Mouse (Mus musculus): ENCODE measurements around the gene Myo1b.

Myo1b gene

GRCm38 (mm10) chr1:51915576-51916156 is at the start of gene Myo1b:
Myo1b (minus strand) TSS chr1:51916071.
- no peak for DNase-seq (ENCODE audit: low read depth, low spot score)

GRCm38 (mm10) chr1:51964647-51965046 is 48.8 kb upstream of the Myo1b start:
- DNase-seq (ENCODE audit: low read depth, low spot score) = no peak

GRCm38 (mm10) chr1:51947116-51947515 is 31.2 kb upstream of the Myo1b start:
- no peak for DNase-seq (ENCODE audit: low read depth, low spot score)

DNA sequence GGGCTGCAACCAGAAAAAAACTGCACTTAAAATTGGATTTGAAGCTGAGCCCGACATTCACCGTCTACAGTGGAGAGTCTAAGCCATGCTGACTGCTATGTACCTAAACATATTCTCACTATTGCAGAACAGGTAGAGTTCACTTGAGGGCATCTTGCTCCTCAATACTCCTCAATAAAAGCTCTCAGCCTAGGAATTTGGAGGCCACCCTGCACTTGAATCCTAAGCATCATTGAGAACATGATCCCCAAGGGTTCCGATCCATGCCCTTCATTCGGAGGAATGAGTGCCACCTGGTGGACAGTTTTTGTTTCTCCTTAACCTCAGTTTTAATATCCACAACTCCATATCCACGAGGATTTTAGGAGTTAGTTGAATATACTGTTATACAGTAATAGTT is 28.9 kb upstream of the Myo1b start:
- DNase-seq (ENCODE audit: low read depth, low spot score) = peak; percentile 30

DNA sequence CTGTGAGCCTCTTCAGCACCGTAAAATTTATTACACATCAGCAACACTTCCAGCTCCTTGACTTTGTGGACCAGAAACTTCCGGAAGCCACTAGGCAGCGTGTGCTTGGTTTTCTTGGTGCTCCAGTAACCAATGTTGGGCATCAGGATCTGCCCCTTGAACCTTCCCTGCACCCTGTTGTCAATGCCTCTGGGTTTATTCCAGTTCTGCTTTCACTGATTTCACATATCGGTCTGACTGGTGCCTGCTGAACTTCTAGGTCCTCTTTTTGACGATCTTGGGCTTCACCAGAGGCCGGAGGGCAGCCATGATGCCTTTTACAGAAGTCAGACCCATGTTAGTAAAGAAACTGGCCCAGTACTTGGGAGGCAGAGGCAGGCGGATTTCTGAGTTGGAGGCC is 22.5 kb upstream of the Myo1b start:
- no peak for DNase-seq (ENCODE audit: low read depth, low spot score)

DNA sequence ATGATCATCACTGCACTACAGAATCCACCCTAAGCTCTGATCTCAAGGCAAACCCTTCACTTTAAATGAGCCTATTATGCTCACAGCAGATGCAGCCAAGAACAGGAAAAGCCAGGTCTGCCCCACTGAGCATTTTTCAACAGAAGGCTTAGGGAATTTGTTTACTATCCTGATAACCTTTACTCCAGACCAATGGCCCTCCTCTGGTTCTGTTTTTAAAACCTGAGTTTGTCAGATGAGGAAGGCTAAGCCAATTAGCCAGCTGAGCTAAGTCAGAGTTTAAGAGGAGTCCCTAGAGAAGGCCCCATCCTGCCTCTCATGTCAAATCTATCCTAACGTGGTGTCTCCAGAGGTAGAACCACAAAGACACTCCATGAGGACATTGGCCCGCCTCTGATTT is 19.1 kb upstream of the Myo1b start:
- no peak for DNase-seq (ENCODE audit: low read depth, low spot score)

DNA sequence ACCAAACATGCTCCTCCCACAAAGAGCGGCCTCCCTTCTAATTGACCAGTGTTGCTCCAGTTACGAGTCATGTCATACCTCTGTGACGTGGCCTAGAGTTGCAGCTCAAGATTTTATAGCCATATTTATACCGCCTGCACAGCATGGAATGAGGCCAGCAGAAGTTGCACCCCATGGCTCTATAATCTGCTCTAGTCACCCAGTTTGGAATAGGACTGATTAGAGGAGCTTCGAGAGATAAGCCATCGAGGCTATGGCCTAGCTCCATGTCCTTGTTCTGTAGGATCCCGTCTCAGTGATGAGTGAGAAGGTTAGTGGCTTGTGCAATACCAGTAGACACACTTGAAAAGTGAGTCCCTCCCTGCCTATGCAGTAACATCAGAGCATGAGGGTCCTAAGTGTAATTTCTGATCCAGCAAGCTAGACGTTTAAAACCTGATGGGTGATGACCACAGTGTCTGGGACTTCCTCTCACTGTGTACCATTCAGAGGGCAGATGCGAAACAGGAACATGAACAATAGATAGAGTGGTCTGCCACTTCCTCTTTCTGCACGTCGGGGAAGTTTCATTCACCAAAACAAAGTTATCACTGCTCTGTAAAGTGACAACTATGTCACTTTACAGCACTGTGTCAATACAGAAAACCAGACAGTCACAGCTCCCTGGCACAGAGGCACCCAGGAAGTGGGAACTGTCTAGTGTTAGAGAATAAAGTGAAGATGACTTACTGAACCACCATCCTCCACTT is 18.5 kb upstream of the Myo1b start:
- DNase-seq (ENCODE audit: low read depth, low spot score) = no peak

- no peak for DNase-seq (ENCODE audit: low read depth, low spot score)
These were observed 17.0 kb upstream of the Myo1b start for GRCm38 (mm10) chr1:51932826-51933225.

DNA sequence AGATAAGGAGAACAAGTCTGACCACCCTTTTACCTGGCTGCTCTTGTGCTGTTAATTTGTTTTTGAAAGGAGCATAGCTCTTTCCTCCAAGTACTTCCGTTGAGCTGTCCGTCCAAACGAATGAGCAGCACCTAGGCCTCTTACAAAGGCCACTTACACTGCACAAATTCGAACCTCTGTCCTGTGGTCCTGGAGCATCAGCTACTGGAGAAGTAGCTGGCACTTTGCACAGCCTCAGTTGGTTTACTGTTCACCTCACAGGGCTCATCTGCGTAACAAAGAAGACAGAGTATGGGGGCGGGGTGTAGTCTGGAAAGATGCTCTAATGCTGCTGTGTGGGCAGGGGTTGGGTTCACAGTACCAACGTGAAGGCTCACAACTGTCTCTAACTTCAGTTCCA is 15.7 kb upstream of the Myo1b start:
- no peak for DNase-seq (ENCODE audit: low read depth, low spot score)

DNA sequence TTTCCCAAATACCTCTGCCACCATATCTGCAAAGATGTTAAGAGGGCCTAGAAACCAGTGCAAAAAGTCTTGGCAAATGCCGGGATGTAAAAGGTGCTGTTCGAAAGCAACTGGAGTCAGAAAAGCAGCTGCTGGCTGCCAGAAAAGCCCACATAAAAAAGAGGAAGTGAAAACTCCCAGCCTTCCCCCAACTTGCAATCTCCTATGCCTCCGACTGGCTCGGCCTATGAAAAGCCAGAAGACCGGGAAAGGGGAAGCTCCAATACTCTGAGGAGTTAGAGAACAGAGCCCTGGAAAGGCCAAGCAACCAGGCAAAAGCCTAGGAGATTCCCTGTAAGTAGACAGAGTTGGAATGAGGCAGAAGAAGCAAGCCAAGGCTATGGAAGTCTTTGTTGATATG is 14.7 kb upstream of the Myo1b start:
- no peak for DNase-seq (ENCODE audit: low read depth, low spot score)

GRCm38 (mm10) chr1:51929557-51929956 is 13.7 kb upstream of the Myo1b start:
- DNase-seq (ENCODE audit: low read depth, low spot score) = no peak

- no peak for DNase-seq (ENCODE audit: low read depth, low spot score)
These were observed 6.9 kb upstream of the Myo1b start for GRCm38 (mm10) chr1:51922820-51923219.

DNA sequence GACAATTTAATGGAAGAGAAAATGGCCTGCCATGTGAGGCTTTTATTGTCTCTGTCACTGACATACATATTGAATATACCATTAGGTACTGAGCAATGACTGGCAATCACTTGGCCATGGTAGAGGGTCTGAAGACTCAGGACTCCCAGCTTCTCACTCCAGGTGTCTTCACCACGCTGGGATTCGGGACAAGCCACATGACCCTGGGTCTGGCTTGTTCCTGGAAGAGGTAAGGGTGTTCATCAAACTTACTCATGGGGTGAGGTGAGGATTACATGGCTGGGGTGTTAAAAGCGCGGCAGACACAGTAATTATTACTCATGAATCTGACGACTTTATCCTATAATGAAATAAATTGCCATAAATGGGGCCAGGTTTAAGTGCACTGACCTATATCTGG is 405 bp upstream of the Myo1b start:
- no peak for DNase-seq (ENCODE audit: low read depth, low spot score)

- no peak for DNase-seq (ENCODE audit: low read depth, low spot score)
These were observed 758 bp downstream of the Myo1b start for GRCm38 (mm10) chr1:51915051-51915575.

DNA sequence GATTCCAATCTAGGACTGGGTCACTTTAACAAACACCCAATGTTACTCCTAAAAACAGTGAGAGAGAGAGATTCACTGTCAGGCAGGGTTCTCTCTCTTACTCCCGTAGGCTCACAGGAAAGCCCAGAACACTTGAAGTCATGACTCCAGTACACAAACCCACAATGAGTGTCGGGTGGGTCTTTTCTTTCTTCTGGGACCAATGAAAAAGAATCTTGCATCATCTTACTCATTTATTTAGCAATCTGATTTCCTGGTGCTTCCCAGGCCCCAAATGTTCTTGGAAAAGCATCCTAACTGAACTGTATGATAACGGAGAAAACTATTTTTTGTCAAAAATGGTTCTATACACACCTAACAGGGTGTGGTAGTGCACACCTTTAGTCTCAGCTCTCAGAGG is 1.8 kb downstream of the Myo1b start:
- no peak for DNase-seq (ENCODE audit: low read depth, low spot score)

GRCm38 (mm10) chr1:51913071-51913814 is 2.6 kb downstream of the Myo1b start:
- no peak for DNase-seq (ENCODE audit: low read depth, low spot score)

DNA sequence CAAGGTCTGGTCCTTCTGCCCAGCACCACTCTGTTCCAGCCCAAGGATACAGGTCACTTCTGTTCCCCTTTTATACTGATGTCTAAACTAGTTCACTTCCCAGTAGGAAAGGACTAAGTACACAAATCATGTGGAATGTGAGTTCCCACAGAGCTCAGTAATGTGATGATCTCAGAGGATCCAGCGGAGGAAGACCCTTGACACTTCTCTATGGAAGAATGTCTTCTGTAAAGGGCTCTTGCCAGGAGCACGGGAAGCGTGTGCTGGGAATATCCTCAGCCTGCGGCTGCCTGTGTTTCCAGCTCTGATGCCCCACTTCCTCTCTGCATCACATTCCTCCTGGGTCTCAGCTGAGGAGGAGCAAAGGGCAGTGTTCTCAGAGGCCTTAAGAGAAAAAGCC is 4.5 kb downstream of the Myo1b start:
- DNase-seq (ENCODE audit: low read depth, low spot score) = no peak

DNA sequence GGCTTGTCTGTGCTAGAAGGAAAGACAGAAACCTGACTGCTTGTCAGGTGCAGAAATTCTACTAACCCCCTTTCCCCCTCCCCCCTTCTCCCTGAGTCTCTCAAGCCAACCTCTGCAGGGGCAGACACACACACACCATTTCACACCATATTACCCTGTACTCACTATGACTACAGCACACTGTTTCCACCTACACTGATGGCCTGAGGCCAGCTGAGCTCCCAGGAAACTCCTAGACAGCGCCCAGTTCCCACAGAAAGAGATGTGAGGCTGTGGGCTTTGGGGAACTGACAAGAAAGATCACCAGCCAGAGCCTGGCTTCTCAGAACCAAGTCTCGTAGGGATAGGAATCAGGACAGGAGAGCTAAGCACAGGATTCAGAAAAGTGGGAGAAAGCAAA is 6.7 kb downstream of the Myo1b start:
- no peak for DNase-seq (ENCODE audit: low read depth, low spot score)

- DNase-seq (ENCODE audit: low read depth, low spot score) = no peak
These were observed 8.1 kb downstream of the Myo1b start for GRCm38 (mm10) chr1:51907821-51908220.

GRCm38 (mm10) chr1:51906206-51906906 is 9.5 kb downstream of the Myo1b start:
- no peak for DNase-seq (ENCODE audit: low read depth, low spot score)

GRCm38 (mm10) chr1:51905073-51905472 is 10.8 kb downstream of the Myo1b start:
- no peak for DNase-seq (ENCODE audit: low read depth, low spot score)

- DNase-seq (ENCODE audit: low read depth, low spot score) = no peak
These were observed 18.7 kb downstream of the Myo1b start for GRCm38 (mm10) chr1:51897160-51897572.
